Mouse (Mus musculus): ENCODE results near the gene Prkag3. TPM values are rescaled to one million over a fixed set of nuclear protein-coding genes. Genes with fewer than 3 reads are reported as not detected.

Prkag3 gene
- polyA plus RNA-seq, 1 experiment from 2014 or later: 0.56 TPM

Other genes with a start within 250 kb of the Prkag3 start
- 70.1 and 71.5 TPM in 2 replicates for gene Cnot9, start 243.2 kb downstream of the Prkag3 start, polyA plus RNA-seq (2016; fragmentation: Nextera tagmentation; extraction: Ambion mirVana)
- 0.89 and 1.2 TPM in 2 replicates for gene Plcd4, start 206.3 kb downstream of the Prkag3 start, polyA plus RNA-seq (2016; fragmentation: Nextera tagmentation; extraction: Ambion mirVana)
- gene Usp37, start 204.9 kb downstream of the Prkag3 start, polyA plus RNA-seq (2016; fragmentation: Nextera tagmentation; extraction: Ambion mirVana): 39.8 and 41.7 TPM in 2 replicates
- 9.5 and 10.5 TPM in 2 replicates for gene Zfp142, start 161.0 kb downstream of the Prkag3 start, polyA plus RNA-seq (2016; fragmentation: Nextera tagmentation; extraction: Ambion mirVana)
- 15.2 and 17.8 TPM in 2 replicates for gene Bcs1l, start 160.9 kb downstream of the Prkag3 start, polyA plus RNA-seq (2016; fragmentation: Nextera tagmentation; extraction: Ambion mirVana)
- 37.9 and 39.0 TPM in 2 replicates for gene Rnf25, start 147.8 kb downstream of the Prkag3 start, polyA plus RNA-seq (2016; fragmentation: Nextera tagmentation; extraction: Ambion mirVana)
- 13.7 and 13.9 TPM in 2 replicates for gene Stk36, start 147.8 kb downstream of the Prkag3 start, polyA plus RNA-seq (2016; fragmentation: Nextera tagmentation; extraction: Ambion mirVana)
- gene Ttll4, start 87.5 kb downstream of the Prkag3 start, polyA plus RNA-seq (2016; fragmentation: Nextera tagmentation; extraction: Ambion mirVana): 28.6 and 29.3 TPM in 2 replicates
- 9.1 and 10.5 TPM in 2 replicates for gene Cyp27a1, start 35.6 kb downstream of the Prkag3 start, polyA plus RNA-seq (2016; fragmentation: Nextera tagmentation; extraction: Ambion mirVana)
- gene Wnt6, start 22.7 kb upstream of the Prkag3 start, polyA plus RNA-seq (2016; fragmentation: Nextera tagmentation; extraction: Ambion mirVana): 30.1 and 30.8 TPM in 2 replicates
- 3.1 and 3.5 TPM in 2 replicates for gene Wnt10a, start 42.3 kb upstream of the Prkag3 start, polyA plus RNA-seq (2016; fragmentation: Nextera tagmentation; extraction: Ambion mirVana)
- 0.31 and 0.47 TPM in 2 replicates for gene Cdk5r2, start 105.7 kb upstream of the Prkag3 start, polyA plus RNA-seq (2016; fragmentation: Nextera tagmentation; extraction: Ambion mirVana)
- 0.32 and 0.56 TPM in 2 replicates for gene Fev, start 136.2 kb upstream of the Prkag3 start, polyA plus RNA-seq (2016; fragmentation: Nextera tagmentation; extraction: Ambion mirVana)
- gene Cryba2, start 143.9 kb upstream of the Prkag3 start, polyA plus RNA-seq (2016; fragmentation: Nextera tagmentation; extraction: Ambion mirVana): 8.4 and 16.1 TPM in 2 replicates
- gene Cfap65, start 186.4 kb upstream of the Prkag3 start, polyA plus RNA-seq (2016; fragmentation: Nextera tagmentation; extraction: Ambion mirVana): 0.04 and 0.06 TPM in 2 replicates
- 0.18 and 0.60 TPM in 2 replicates for gene Ihh, start 202.5 kb upstream of the Prkag3 start, polyA plus RNA-seq (2016; fragmentation: Nextera tagmentation; extraction: Ambion mirVana)

Data from embryonic facial prominence, embryonic 12.5 days (tissue).